In the genomic region with DNA sequence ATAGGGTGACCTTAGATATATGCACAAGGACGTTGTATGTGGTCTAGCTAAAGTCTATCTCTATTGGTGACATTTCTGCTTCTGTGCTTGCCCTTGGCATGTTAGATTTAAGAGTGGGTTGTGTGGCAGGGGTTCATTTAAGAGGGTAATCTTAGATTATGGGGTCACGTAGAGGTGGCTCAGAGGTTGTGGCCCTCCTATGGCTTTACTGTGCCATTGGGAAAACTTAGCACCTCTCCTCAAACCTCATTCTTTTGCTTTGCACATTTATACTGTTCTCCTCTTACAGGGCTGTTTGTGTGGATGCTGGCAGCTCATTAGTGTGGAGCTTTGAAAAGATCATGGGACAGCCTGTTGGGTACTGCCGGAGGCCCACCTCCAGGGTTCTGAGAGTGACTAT, we compare ENCODE assay signal across 28 mouse cellular contexts. TPM values are rescaled to one million over a fixed set of nuclear protein-coding genes. Genes with fewer than 3 reads are reported as not detected.
"Had no signal": no experiment of that assay in that cellular context is flagged by ENCODE, and none has a peak within 500 bp of the region (broad histone marks: within the 10 kb centered on the region; RNA-seq: fewer than 3 reads in every experiment).

No protein-coding gene starts in this region.

- H3K27me3 ChIP-seq: heart, embryonic 12.5 days; hindbrain, embryonic 12.5 days; kidney, embryonic 15.5 days; limb, embryonic 13.5 days; limb, embryonic 15.5 days; liver, embryonic 12.5 days had no signal

- H3K4me2 ChIP-seq: heart, embryonic 12.5 days; hindbrain, embryonic 12.5 days; hindbrain, embryonic 14.5 days; kidney, embryonic 15.5 days; limb, embryonic 13.5 days; limb, embryonic 15.5 days; liver, embryonic 12.5 days had no signal

- H3K4me1 ChIP-seq: heart, embryonic 10.5 days; hindbrain, embryonic 10.5 days; limb, embryonic 15.5 days; liver, embryonic 12.5 days had no signal

- H3K9ac ChIP-seq: heart, embryonic 12.5 days; hindbrain, embryonic 12.5 days; hindbrain, embryonic 14.5 days; kidney, embryonic 15.5 days; limb, embryonic 13.5 days; limb, embryonic 15.5 days; liver, embryonic 12.5 days; liver, embryonic 14.5 days had no signal

- H3K36me3 ChIP-seq: heart, embryonic 10.5 days; heart, embryonic 12.5 days; hindbrain, embryonic 10.5 days; hindbrain, embryonic 12.5 days; kidney, embryonic 15.5 days; limb, embryonic 13.5 days; limb, embryonic 15.5 days; liver, embryonic 12.5 days had no signal

- ATAC-seq: hindbrain, embryonic 16.5 days; intestine, embryonic 16.5 days; liver, embryonic 12.5 days had no signal

- H3K27ac ChIP-seq: gastrocnemius, adult 2 months; heart, embryonic 10.5 days; hindbrain, embryonic 10.5 days; hindbrain, embryonic 12.5 days; hindbrain, embryonic 14.5 days; kidney, embryonic 15.5 days; kidney, postnatal 0 days; left cerebral cortex, adult 2 months; limb, embryonic 13.5 days; limb, embryonic 15.5 days; liver, embryonic 12.5 days; liver, embryonic 14.5 days had no signal

- H3K9me3 ChIP-seq: heart, embryonic 10.5 days; heart, embryonic 12.5 days; hindbrain, embryonic 10.5 days; hindbrain, embryonic 12.5 days; kidney, embryonic 15.5 days; limb, embryonic 13.5 days; limb, embryonic 15.5 days; liver, embryonic 12.5 days had no signal

- DNase-seq: gastrocnemius, adult 2 months; gastrocnemius, postnatal 10 days; gastrocnemius, postnatal 25 days; heart, adult 18-20 months; heart, postnatal 10 days; heart, postnatal 4 days; kidney, adult 11 months; kidney, adult 2 months; kidney, adult 9 months; kidney, postnatal 14 days; kidney, postnatal 36 days had no signal

- H3K4me3 ChIP-seq: gastrocnemius, adult 2 months; heart, embryonic 10.5 days; heart, embryonic 12.5 days; hindbrain, embryonic 10.5 days; hindbrain, embryonic 12.5 days; kidney, embryonic 15.5 days; left cerebral cortex, adult 2 months; limb, embryonic 13.5 days; limb, embryonic 15.5 days; liver, embryonic 12.5 days had no signal

RNA-seq across cellular contexts. Expression of gene Pcdh8, which starts 30.6 kb away (rescaled TPM):
- total RNA-seq: gastrocnemius, adult 2 months; gastrocnemius, postnatal 25 days; granulocyte monocyte progenitor cell, adult 5-6 weeks; heart, postnatal 10 days; heart, postnatal 25 days; liver, adult 2 months had no signal
- polyA plus RNA-seq: liver, adult 2 months; liver, embryonic 12.5 days; liver, embryonic 14.5 days had no signal
